Mouse (Mus musculus) liver, embryonic 12.5 days (tissue): ENCODE measurements around the gene Onecut3. TPM values are rescaled to one million over a fixed set of nuclear protein-coding genes. Genes with fewer than 3 reads are reported as not detected.

Experiments
- ATAC-seq: fragments of 200-750 bp; cut with Nextera tagmentation; 2 replicates; pipeline ENCODE4 v1.8.0; 2017; ENCODE audit warnings: moderate number of reproducible peaks, mild to moderate bottlenecking, moderate library complexity
- H3K27ac ChIP-seq: fragments of 300-500 bp; sonication (generic); 2 replicates; pipeline ENCODE4 v1.5.1; 2016; ENCODE audit warnings: mild to moderate bottlenecking
- H3K27me3 ChIP-seq: fragments of 300-500 bp; sonication (generic); replicated peaks from 2 replicates; pipeline ENCODE4 v1.6.1; 2016; ENCODE audit warnings: mild to moderate bottlenecking, moderate library complexity
- H3K36me3 ChIP-seq: fragments of 300-500 bp; sonication (generic); 2 replicates; pipeline ENCODE4 v1.6.1; 2016; ENCODE audit warnings: mild to moderate bottlenecking, moderate library complexity
- H3K4me1 ChIP-seq: fragments of 300-500 bp; sonication (generic); 2 replicates; pipeline ENCODE4 v1.6.1; 2016
- H3K4me2 ChIP-seq: fragments of 300-500 bp; sonication (generic); 2 replicates; pipeline ENCODE4 v1.6.1; 2016; ENCODE audit warnings: mild to moderate bottlenecking, moderate library complexity
- H3K4me3 ChIP-seq: fragments of 300-500 bp; sonication (generic); 2 replicates; pipeline ENCODE4 v1.5.1; 2016; ENCODE audit warnings: mild to moderate bottlenecking, moderate library complexity
- H3K9ac ChIP-seq: fragments of 300-500 bp; sonication (generic); 2 replicates; pipeline ENCODE4 v1.6.1; 2016; ENCODE audit warnings: mild to moderate bottlenecking, moderate library complexity
- H3K9me3 ChIP-seq: fragments of 300-500 bp; sonication (generic); replicated peaks from 2 replicates; pipeline ENCODE4 v1.6.1; 2016; ENCODE audit warnings: mild to moderate bottlenecking, moderate library complexity
- WGBS: fragments of 180-500 bp; shearing (Covaris S2); methylation state at CpG from one replicate; pipeline ENCODE4 v1.1.7; 2016; ENCODE audit not compliant: insufficient replicate concordance; 5-methylcytosine and 5-hydroxymethylcytosine counted together
- polyA plus RNA-seq: library from polyadenylated mRNA; unstranded; fragments of >200 nt; fragmentation: Nextera tagmentation; extraction: Ambion mirVana; gene quantifications from 2 replicates; pipeline ENCODE4 v1.2.1, GENCODE M21; 2016

The Onecut3 gene
- polyA plus RNA-seq, 1 experiment from 2014 or later: 0.29 TPM

GRCm38 (mm10) chr10:80538710-80539394, 44.2 kb downstream of the Onecut3 start, which contains the start of gene Atp8b3:
TSS of gene Atp8b3 (minus strand) at chr10:80539124.
- Histone ChIP-seq H3K27ac (peak within 1 kb of the TSS; percentile 80), H3K36me3 (peaks cover 34% of the 10 kb centered on the region), H3K4me2 (peak within 1 kb of the TSS; percentile 85), H3K27me3 (peaks cover 26% of the 10 kb centered on the region), H3K9ac (peak within 1 kb of the TSS; percentile 62), H3K9me3 (no peaks in the 10 kb centered on the region), H3K4me3 (peak within 1 kb of the TSS; percentile 52), H3K4me1 (peaks cover 66% of the 10 kb centered on the region)
- ATAC-seq: peak; percentile 93
- 2% methylated on average over 30 of the region's 30 CpGs for WGBS

- no peak; the same call in 1 of the 2 replicates for ATAC-seq
- Histone ChIP-seq H3K4me1 (peaks cover 60% of the 10 kb centered on the region), H3K27me3 (peaks cover 26% of the 10 kb centered on the region), H3K9ac (0 out of 2 replicates have a peak overlapping the region, but pooled peaks have one; percentile 45), H3K27ac (peak overlapping the region; percentile 68), H3K4me3 (no peak overlapping the region), H3K36me3 (peaks cover 40% of the 10 kb centered on the region), H3K9me3 (no peaks in the 10 kb centered on the region), H3K4me2 (peak overlapping the region; percentile 85)
- WGBS: 11% methylated on average over 5 of the region's 5 CpGs
Measured at GRCm38 (mm10) chr10:80539493-80539892, 44.9 kb downstream of the Onecut3 start.

GRCm38 (mm10) chr10:80543873-80544272, 49.2 kb downstream of the Onecut3 start:
- Histone ChIP-seq H3K4me2 (no peak overlapping the region), H3K36me3 (peaks cover 84% of the 10 kb centered on the region), H3K27me3 (no peaks in the 10 kb centered on the region), H3K4me3 (no peak overlapping the region), H3K9ac (no peak overlapping the region), H3K9me3 (no peaks in the 10 kb centered on the region), H3K27ac (no peak overlapping the region), H3K4me1 (peaks cover 55% of the 10 kb centered on the region)
- ATAC-seq: no peak
- WGBS: 90% methylated on average over 14 of the region's 14 CpGs

- Histone ChIP-seq H3K36me3 (peaks cover 100% of the 10 kb centered on the region), H3K9me3 (no peaks in the 10 kb centered on the region)
- WGBS: 83% methylated on average over 8 of the region's 8 CpGs
Measured at GRCm38 (mm10) chr10:80545590-80545989, 51.0 kb downstream of the Onecut3 start.

GRCm38 (mm10) chr10:80546945-80547344, 52.3 kb downstream of the Onecut3 start:
- WGBS: 60% methylated on average over 4 of the region's 4 CpGs
- H3K4me2 ChIP-seq: peak overlapping the region; percentile 52
- no peaks in the 10 kb centered on the region for H3K9me3 ChIP-seq
- peaks cover 96% of the 10 kb centered on the region for H3K36me3 ChIP-seq
- H3K27ac ChIP-seq: peak overlapping the region; percentile 81
- no peaks in the 10 kb centered on the region for H3K27me3 ChIP-seq
- peaks cover 48% of the 10 kb centered on the region for H3K4me1 ChIP-seq
- no peak overlapping the region for H3K4me3 ChIP-seq
- peak; percentile 83 for ATAC-seq
- peak overlapping the region; percentile 59 for H3K9ac ChIP-seq

More at GRCm38 (mm10) chr10:80545590-80545989, 51.0 kb downstream of the Onecut3 start:
- no peak overlapping the region for H3K4me3 ChIP-seq
- peaks cover 48% of the 10 kb centered on the region for H3K4me1 ChIP-seq
- H3K27me3 ChIP-seq: no peaks in the 10 kb centered on the region
- H3K9ac ChIP-seq: no peak overlapping the region
- ATAC-seq: no peak
- 0 out of 2 replicates have a peak overlapping the region, but pooled peaks have one; percentile 42 for H3K27ac ChIP-seq
- no peak overlapping the region for H3K4me2 ChIP-seq

- WGBS: 88% methylated on average over 15 of the region's 15 CpGs
- peak overlapping the region; percentile 52 for H3K4me2 ChIP-seq
- no peak for ATAC-seq
- H3K27ac ChIP-seq: peak overlapping the region; percentile 81
- H3K4me1 ChIP-seq: peaks cover 54% of the 10 kb centered on the region
- H3K4me3 ChIP-seq: no peak overlapping the region
- peaks cover 92% of the 10 kb centered on the region for H3K36me3 ChIP-seq
- peak overlapping the region; percentile 59 for H3K9ac ChIP-seq
- no peaks in the 10 kb centered on the region for H3K27me3 ChIP-seq
- H3K9me3 ChIP-seq: no peaks in the 10 kb centered on the region
Measured at GRCm38 (mm10) chr10:80547539-80547938, 52.9 kb downstream of the Onecut3 start.

GRCm38 (mm10) chr10:80548428-80549006, 53.9 kb downstream of the Onecut3 start:
- Histone ChIP-seq H3K27me3 (no peaks in the 10 kb centered on the region), H3K27ac (peak overlapping the region; percentile 81), H3K9me3 (no peaks in the 10 kb centered on the region), H3K36me3 (peaks cover 83% of the 10 kb centered on the region), H3K4me1 (peaks cover 63% of the 10 kb centered on the region), H3K4me3 (no peak overlapping the region), H3K4me2 (no peak overlapping the region), H3K9ac (0 out of 2 replicates have a peak overlapping the region, but pooled peaks have one; percentile 19)
- ATAC-seq: 0 out of 2 replicates have a peak, but pooled peaks have one; percentile 2
- 69% methylated on average over 10 of the region's 10 CpGs for WGBS

GRCm38 (mm10) chr10:80549279-80549678, 54.6 kb downstream of the Onecut3 start:
- peaks cover 71% of the 10 kb centered on the region for H3K4me1 ChIP-seq
- H3K27me3 ChIP-seq: no peaks in the 10 kb centered on the region
- H3K9me3 ChIP-seq: no peaks in the 10 kb centered on the region
- no peak overlapping the region for H3K27ac ChIP-seq
- no peak for ATAC-seq
- no peak overlapping the region for H3K4me2 ChIP-seq
- WGBS: 92% methylated on average over 21 of the region's 21 CpGs
- H3K36me3 ChIP-seq: peaks cover 75% of the 10 kb centered on the region
- no peak overlapping the region for H3K4me3 ChIP-seq
- H3K9ac ChIP-seq: no peak overlapping the region

GRCm38 (mm10) chr10:80552364-80552763, 57.7 kb downstream of the Onecut3 start:
- peak overlapping the region; percentile 91 for H3K27ac ChIP-seq
- ATAC-seq: no peak
- no peak overlapping the region for H3K4me3 ChIP-seq
- H3K27me3 ChIP-seq: no peaks in the 10 kb centered on the region
- H3K4me1 ChIP-seq: peaks cover 76% of the 10 kb centered on the region
- H3K9me3 ChIP-seq: no peaks in the 10 kb centered on the region
- WGBS: 55% methylated on average over 9 of the region's 9 CpGs
- peaks cover 51% of the 10 kb centered on the region for H3K36me3 ChIP-seq
- H3K9ac ChIP-seq: peak overlapping the region; percentile 70
- peak overlapping the region; percentile 75 for H3K4me2 ChIP-seq

- Histone ChIP-seq H3K36me3 (peaks cover 45% of the 10 kb centered on the region), H3K4me1 (peaks cover 76% of the 10 kb centered on the region), H3K9me3 (no peaks in the 10 kb centered on the region), H3K4me2 (peak overlapping the region; percentile 75), H3K27ac (peak overlapping the region; percentile 91), H3K9ac (peak overlapping the region; percentile 70), H3K27me3 (no peaks in the 10 kb centered on the region), H3K4me3 (peak overlapping the region; percentile 31)
- ATAC-seq: peak; percentile 93
- 27% methylated on average over 8 of the region's 8 CpGs for WGBS
Measured at GRCm38 (mm10) chr10:80553575-80553974, 58.9 kb downstream of the Onecut3 start.

- Histone ChIP-seq H3K9me3 (no peaks in the 10 kb centered on the region), H3K4me2 (peak overlapping the region; percentile 75), H3K36me3 (peaks cover 45% of the 10 kb centered on the region), H3K9ac (peak overlapping the region; percentile 70), H3K4me1 (peaks cover 76% of the 10 kb centered on the region), H3K27me3 (no peaks in the 10 kb centered on the region), H3K4me3 (peak overlapping the region; percentile 31), H3K27ac (peak overlapping the region; percentile 91)
- peak; percentile 53 for ATAC-seq
- WGBS: 55% methylated on average over 6 of the region's 6 CpGs
Measured at GRCm38 (mm10) chr10:80553997-80554396, 59.4 kb downstream of the Onecut3 start.

- peak overlapping the region; percentile 4; the same call in 1 of the 2 replicates for H3K4me2 ChIP-seq
- peaks cover 78% of the 10 kb centered on the region for H3K4me1 ChIP-seq
- no peak overlapping the region for H3K4me3 ChIP-seq
- no peak for ATAC-seq
- 40% methylated on average over 5 of the region's 5 CpGs for WGBS
- H3K9ac ChIP-seq: peak overlapping the region; percentile 46
- no peaks in the 10 kb centered on the region for H3K9me3 ChIP-seq
- peaks cover 22% of the 10 kb centered on the region for H3K36me3 ChIP-seq
- H3K27me3 ChIP-seq: no peaks in the 10 kb centered on the region
- H3K27ac ChIP-seq: peak overlapping the region; percentile 50
Measured at GRCm38 (mm10) chr10:80557346-80557965, 62.8 kb downstream of the Onecut3 start.
